Mouse (Mus musculus) MEL (cell line): ENCODE data around the gene Snrnp70.

Experiments used
- CTCF ChIP-seq, 3 experiments: IDR thresholded peaks in 2 of 3; conservative IDR thresholded peaks in 1 of 3; 2 replicates each; pipeline ENCODE4 v1.5.1; 2011 to 2012; ENCODE audit warnings: low read length in 3 of 3, low read depth in 2 of 3, mild to moderate bottlenecking in 2 of 3, improper control_type of control experiment in 1 of 3, inconsistent platforms in 1 of 3, mixed read lengths in 1 of 3, moderate library complexity in 1 of 3; ENCODE audit not compliant: control insufficient read depth in 1 of 3, insufficient read depth in 1 of 3, poor library complexity in 1 of 3, severe bottlenecking in 1 of 3
- EP300 ChIP-seq, 2 experiments: IDR thresholded peaks; 2 replicates each; pipeline ENCODE4 v1.6.1; 2011; ENCODE audit warnings: improper control_type of control experiment in 2 of 2, low read length in 2 of 2, low read depth in 1 of 2, mild to moderate bottlenecking in 1 of 2
- GATA1 ChIP-seq: IDR thresholded peaks from 2 replicates; pipeline ENCODE4 v1.6.1; 2011; ENCODE audit warnings: low read depth, low read length, improper control_type of control experiment
- HCFC1 ChIP-seq: IDR thresholded peaks from 2 replicates; pipeline ENCODE4 v1.6.1; 2012; ENCODE audit warnings: low read depth, mild to moderate bottlenecking, inconsistent platforms, low read length, improper control_type of control experiment, moderate library complexity
- RAD21 ChIP-seq: IDR thresholded peaks from 2 replicates; pipeline ENCODE4 v1.6.1; 2011; ENCODE audit warnings: mild to moderate bottlenecking, low read depth, low read length, improper control_type of control experiment

GRCm38 (mm10) chr7:45366652-45367019 is 28.9 kb downstream of the Snrnp70 start, which contains the start of gene Ppfia3:
- 0 out of 2 replicates have a peak, but pooled peaks have one; percentile 10 for TF ChIP-seq HCFC1
- no peak for TF ChIP-seq EP300 (IDR thresholded peaks at IDR 0.05; ENCODE audit: low read depth in 1 of 2, low read length in 2 of 2)
- no peak for TF ChIP-seq CTCF (IDR thresholded peaks at IDR 0.05 in 2 of 3, conservative IDR thresholded peaks at IDR 0.05 in 1 of 3; ENCODE audit: control insufficient read depth in 1 of 3, insufficient read depth in 1 of 3, low read depth in 2 of 3, low read length in 3 of 3, poor library complexity in 1 of 3, severe bottlenecking in 1 of 3)
- no peak for TF ChIP-seq RAD21
- TF ChIP-seq GATA1, result no peak
